In the genomic region with DNA sequence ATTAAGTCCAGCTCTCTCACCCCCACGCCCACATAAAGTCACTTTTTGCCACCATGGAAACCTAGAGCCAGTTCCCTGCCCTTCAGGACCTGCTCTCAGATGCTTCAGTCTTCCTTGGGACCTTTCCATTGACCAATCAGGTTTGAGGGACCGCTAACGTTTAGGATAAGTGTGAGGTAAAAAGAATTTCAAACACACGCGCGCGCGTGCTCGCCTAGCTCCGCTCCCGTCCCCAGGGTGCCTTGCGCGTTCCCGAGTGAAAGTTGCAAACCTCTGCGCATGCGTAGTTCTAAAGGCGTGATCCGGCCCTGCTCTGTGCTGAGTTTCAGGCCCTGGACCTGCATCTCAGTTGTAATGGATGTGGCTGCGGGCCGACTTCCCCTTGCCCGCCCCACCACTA, we compare ENCODE assay signal across 8 mouse cellular contexts. TPM values are rescaled to one million over a fixed set of nuclear protein-coding genes. Genes with fewer than 3 reads are reported as not detected.
DNase-seq lines count a peak whose midpoint lies in the region; ATAC-seq lines count a peak whose summit lies in the region.

No protein-coding gene starts in this region.

- H3K36me3 ChIP-seq in hindbrain, embryonic 14.5 days (replicated peaks; ENCODE audit: control insufficient read depth, insufficient read depth) = no peaks in the 10 kb centered on the region

- no peak for ATAC-seq in hindbrain, embryonic 14.5 days (ENCODE audit: low FRiP score)

- H3K4me3 ChIP-seq in hindbrain, embryonic 14.5 days (replicated peaks; ENCODE audit: low read length) = peak overlapping the region; percentile 22

- H3K4me1 ChIP-seq in hindbrain, embryonic 14.5 days (replicated peaks; ENCODE audit: control insufficient read depth, insufficient read depth, low read length) = peaks cover 3% of the 10 kb centered on the region; the same call in 1 of the 2 replicates

- no peaks in the 10 kb centered on the region for H3K27me3 ChIP-seq in hindbrain, embryonic 14.5 days (ENCODE audit: control insufficient read depth, insufficient read depth, low read length)

- H3K4me2 ChIP-seq in hindbrain, embryonic 14.5 days (replicated peaks) = peak overlapping the region; percentile 51

- DNase-seq in MEL-GATA-1-ER (ENCODE audit: extremely low read depth, low read depth) = peak; percentile 49
- DNase-seq in cerebellum, postnatal 14 days = peak; percentile 63 to 67
- peak; percentile 65 to 70 for DNase-seq in frontal cortex, postnatal 36 days (ENCODE audit: low spot score in 2 of 2)
- peak; percentile 74 for DNase-seq in hindbrain, embryonic 14.5 days (ENCODE audit: low spot score)
- DNase-seq in left cerebral cortex, adult 11 months (ENCODE audit: low spot score) = peak; percentile 51
- DNase-seq in lung, postnatal 14 days = peak; percentile 73
- peak; percentile 35 for DNase-seq in ovary, postnatal 10 days (ENCODE audit: low spot score)
- DNase-seq in thymus, postnatal 14 days = peak; percentile 81

- 44% methylated on average over 21 of the region's 21 CpGs for WGBS in hindbrain, embryonic 14.5 days

- H3K9me3 ChIP-seq in hindbrain, embryonic 14.5 days (ENCODE audit: control insufficient read depth, low read length) = no peaks in the 10 kb centered on the region

- peak overlapping the region; percentile 31; the same call in 1 of the 2 replicates for H3K9ac ChIP-seq in hindbrain, embryonic 14.5 days

- H3K27ac ChIP-seq in hindbrain, embryonic 14.5 days = no peak overlapping the region

RNA-seq across cellular contexts. Expression of a gene that starts 12.6 kb away (rescaled TPM):
- 5.3 and 6.6 TPM in 2 replicates for polyA plus RNA-seq in hindbrain, embryonic 14.5 days (2014; fragmentation: Nextera tagmentation; extraction: Ambion mirVana)

RNA-seq across cellular contexts. Expression of a gene that starts 36.4 kb away (rescaled TPM):
- 17.4 and 18.7 TPM in 2 replicates for polyA plus RNA-seq in hindbrain, embryonic 14.5 days (2014; fragmentation: Nextera tagmentation; extraction: Ambion mirVana)

RNA-seq across cellular contexts. Expression of a gene that starts 36.6 kb away (rescaled TPM):
- 24.8 and 28.7 TPM in 2 replicates for polyA plus RNA-seq in hindbrain, embryonic 14.5 days (2014; fragmentation: Nextera tagmentation; extraction: Ambion mirVana)

RNA-seq across cellular contexts. Expression of a gene that starts 54.9 kb away (rescaled TPM):
- 114 and 124 TPM in 2 replicates for polyA plus RNA-seq in hindbrain, embryonic 14.5 days (2014; fragmentation: Nextera tagmentation; extraction: Ambion mirVana)

RNA-seq across cellular contexts. Expression of a gene that starts 55.2 kb away (rescaled TPM):
- polyA plus RNA-seq in hindbrain, embryonic 14.5 days (2014; fragmentation: Nextera tagmentation; extraction: Ambion mirVana) = 16.9 and 17.4 TPM in 2 replicates
